Mouse (Mus musculus) spleen, embryonic (tissue): Measurements from ENCODE around the gene Gucy2g.
"Not testable (repeated sequence)": the region's sequence is repeated elsewhere in the genome, so short reads cannot be mapped to it uniquely, and the experiment has no call there.

Experiments used
- CTCF ChIA-PET: fragments of 350-600 bp; sonication (Branson Sonifier 250); formaldehyde crosslinking; loops from one replicate; lab custom pipeline; 2022; lab: Charles Lee

Gucy2g gene

GRCm38 (mm10) chr19:55207746-55208538 is 33.1 kb downstream of the Gucy2g start:
- CTCF ChIA-PET: interaction anchor here (0.5 to 0.7 kb wide), 3 partner anchors 11 to 1444 kb away, joined by 3 to 15 read pairs (median 3); no protein-coding TSS in a partner anchor

- CTCF ChIA-PET: interaction anchor here (0.5 to 0.9 kb wide), 6 partner anchors 10 to 1443 kb away, joined by 3 to 15 read pairs (median 3); no protein-coding TSS in a partner anchor
Measured at GRCm38 (mm10) chr19:55207205-55207604, 33.8 kb downstream of the Gucy2g start.

GRCm38 (mm10) chr19:55206482-55207138 is 34.4 kb downstream of the Gucy2g start:
- CTCF ChIA-PET: interaction anchor here (0.6 to 0.9 kb wide), 4 partner anchors 13 to 1168 kb away, joined by 3 to 15 read pairs (median 9); no protein-coding TSS in a partner anchor

GRCm38 (mm10) chr19:55198303-55198702 is 42.7 kb downstream of the Gucy2g start:
- CTCF ChIA-PET: interaction anchor here (0.7 kb wide), 1 partner anchor 805 kb away, joined by 3 read pairs; no protein-coding TSS in a partner anchor

- CTCF ChIA-PET: no interaction called here
Measured at GRCm38 (mm10) chr19:55195574-55195973, 45.5 kb downstream of the Gucy2g start.

- CTCF ChIA-PET: interaction anchor here (0.7 kb wide), 1 partner anchor 77 kb away, joined by 4 read pairs; no protein-coding TSS in a partner anchor
Measured at GRCm38 (mm10) chr19:55194520-55195170, 46.4 kb downstream of the Gucy2g start.

GRCm38 (mm10) chr19:55193717-55194394 is 47.2 kb downstream of the Gucy2g start:
- CTCF ChIA-PET: interaction anchor here (0.7 kb wide), 1 partner anchor 78 kb away, joined by 4 read pairs; no protein-coding TSS in a partner anchor

GRCm38 (mm10) chr19:55192254-55192945 is 48.6 kb downstream of the Gucy2g start:
- CTCF ChIA-PET: no interaction called here

GRCm38 (mm10) chr19:55191596-55191995 is 49.4 kb downstream of the Gucy2g start:
- CTCF ChIA-PET: no interaction called here

- CTCF ChIA-PET: no interaction called here
Measured at GRCm38 (mm10) chr19:55190065-55190464, 51.0 kb downstream of the Gucy2g start.

- CTCF ChIA-PET: no interaction called here
Measured at GRCm38 (mm10) chr19:55185651-55186050, 55.4 kb downstream of the Gucy2g start.

- CTCF ChIA-PET: no interaction called here
Measured at GRCm38 (mm10) chr19:55185074-55185473, 56.0 kb downstream of the Gucy2g start.

GRCm38 (mm10) chr19:55184442-55184841 is 56.6 kb downstream of the Gucy2g start:
- CTCF ChIA-PET: interaction anchor here (0.5 kb wide), 2 partner anchors 13 to 31 kb away, joined by 3 to 4 read pairs; no protein-coding TSS in a partner anchor

GRCm38 (mm10) chr19:55180433-55180832 is 60.6 kb downstream of the Gucy2g start, which contains the start of gene Tectb:
Tectb (plus strand) TSS chr19:55180733.
- CTCF ChIA-PET: no interaction called here

GRCm38 (mm10) chr19:55177143-55177542 is 63.9 kb downstream of the Gucy2g start:
- CTCF ChIA-PET: no interaction called here

GRCm38 (mm10) chr19:55171585-55171984 is 69.5 kb downstream of the Gucy2g start:
- CTCF ChIA-PET: no interaction called here

GRCm38 (mm10) chr19:55170399-55170798 is 70.6 kb downstream of the Gucy2g start:
- CTCF ChIA-PET: no interaction called here

GRCm38 (mm10) chr19:55169236-55169729 is 71.8 kb downstream of the Gucy2g start:
- CTCF ChIA-PET: not testable (repeated sequence)

GRCm38 (mm10) chr19:55168360-55168759 is 72.7 kb downstream of the Gucy2g start:
- CTCF ChIA-PET: no interaction called here

- CTCF ChIA-PET: no interaction called here
Measured at GRCm38 (mm10) chr19:55167741-55168140, 73.3 kb downstream of the Gucy2g start.
